Mouse (Mus musculus): ENCODE results near the gene Med15.

GRCm38 (mm10) chr16:17633481-17634181 lies 99.1 kb downstream of the Med15 start:
- peak; percentile 21 for TF ChIP-seq CTCF (IDR thresholded peaks at IDR 0.05; ENCODE audit: low read depth)
- TF ChIP-seq EP300 (IDR thresholded peaks at IDR 0.05; ENCODE audit: low read depth) = no peak
